Mouse (Mus musculus) liver, postnatal 0 days (tissue): ENCODE results near the gene Tmem221.

ENCODE experiments used
- CTCF ChIP-seq: sonication (generic); IDR thresholded peaks from 2 replicates; pipeline ENCODE4 v1.5.1; 2016; ENCODE audit warnings: antibody characterized with exemption, low read depth
- EP300 ChIP-seq: IDR thresholded peaks from 2 replicates; pipeline ENCODE4 v1.6.1; 2016; ENCODE audit warnings: antibody characterized with exemption, low read depth, mild to moderate bottlenecking

GRCm38 (mm10) chr8:71528362-71529073, 30.2 kb downstream of the Tmem221 start:
- no peak for TF ChIP-seq CTCF
- no peak for TF ChIP-seq EP300
